Mouse (Mus musculus) neural tube, embryonic 14.5 days (tissue): ENCODE measurements around the gene Utp3. TPM values are rescaled to one million over a fixed set of nuclear protein-coding genes. Genes with fewer than 3 reads are reported as not detected.

Experiments
- ATAC-seq: fragments of 200-750 bp; cut with Nextera tagmentation; 2 replicates; pipeline ENCODE4 v1.8.0; 2017; ENCODE audit warnings: low read depth, mild to moderate bottlenecking, moderate TSS enrichment, moderate library complexity
- H3K27ac ChIP-seq: fragments of 300-500 bp; sonication (generic); 2 replicates; pipeline ENCODE4 v1.5.1; 2014; ENCODE audit warnings: low read depth, mild to moderate bottlenecking, control low read depth, low read length, moderate library complexity, mixed read lengths
- H3K27me3 ChIP-seq: fragments of 300-500 bp; sonication (generic); 2 replicates; pipeline ENCODE4 v1.6.1; 2014; ENCODE audit warnings: low read length; ENCODE audit not compliant: control insufficient read depth, insufficient read depth
- H3K36me3 ChIP-seq: fragments of 300-500 bp; sonication (generic); 2 replicates; pipeline ENCODE4 v1.6.1; 2014; ENCODE audit warnings: low read length, mixed read lengths; ENCODE audit not compliant: control insufficient read depth, insufficient read depth
- H3K4me1 ChIP-seq: fragments of 300-500 bp; sonication (generic); 2 replicates; pipeline ENCODE4 v1.6.1; 2014; ENCODE audit warnings: low read length; ENCODE audit not compliant: control insufficient read depth, insufficient read depth
- H3K4me2 ChIP-seq: fragments of 300-500 bp; sonication (generic); 2 replicates; pipeline ENCODE4 v1.6.1; 2014; ENCODE audit warnings: mild to moderate bottlenecking, low read depth, low read length, control low read depth
- H3K4me3 ChIP-seq: fragments of 300-500 bp; sonication (generic); 2 replicates; pipeline ENCODE4 v1.5.1; 2014; ENCODE audit warnings: low read depth, low read length, control low read depth, mixed read lengths
- H3K9ac ChIP-seq: fragments of 300-500 bp; sonication (generic); replicated peaks from 2 replicates; pipeline ENCODE4 v1.6.1; 2014; ENCODE audit warnings: low read depth, mild to moderate bottlenecking, control low read depth, low read length, mixed read lengths
- H3K9me3 ChIP-seq: fragments of 300-500 bp; sonication (generic); 2 replicates; pipeline ENCODE4 v1.6.1; 2016; ENCODE audit warnings: low read length; ENCODE audit not compliant: control insufficient read depth
- WGBS: fragments of 180-500 bp; shearing (Covaris S2); extraction: QIAGEN DNeasy Blood & Tissue Kit; methylation state at CpG from one replicate; pipeline ENCODE4 v1.1.7; 2014; 5-methylcytosine and 5-hydroxymethylcytosine counted together
- polyA plus RNA-seq: library from polyadenylated mRNA; unstranded; fragments of >200 nt; fragmentation: Nextera tagmentation; extraction: Ambion mirVana; gene quantifications from 2 replicates; pipeline ENCODE4 v1.2.1, GENCODE M21; 2014

The Utp3 gene
- 43.5 and 47.2 TPM in 2 replicates for polyA plus RNA-seq

DNA sequence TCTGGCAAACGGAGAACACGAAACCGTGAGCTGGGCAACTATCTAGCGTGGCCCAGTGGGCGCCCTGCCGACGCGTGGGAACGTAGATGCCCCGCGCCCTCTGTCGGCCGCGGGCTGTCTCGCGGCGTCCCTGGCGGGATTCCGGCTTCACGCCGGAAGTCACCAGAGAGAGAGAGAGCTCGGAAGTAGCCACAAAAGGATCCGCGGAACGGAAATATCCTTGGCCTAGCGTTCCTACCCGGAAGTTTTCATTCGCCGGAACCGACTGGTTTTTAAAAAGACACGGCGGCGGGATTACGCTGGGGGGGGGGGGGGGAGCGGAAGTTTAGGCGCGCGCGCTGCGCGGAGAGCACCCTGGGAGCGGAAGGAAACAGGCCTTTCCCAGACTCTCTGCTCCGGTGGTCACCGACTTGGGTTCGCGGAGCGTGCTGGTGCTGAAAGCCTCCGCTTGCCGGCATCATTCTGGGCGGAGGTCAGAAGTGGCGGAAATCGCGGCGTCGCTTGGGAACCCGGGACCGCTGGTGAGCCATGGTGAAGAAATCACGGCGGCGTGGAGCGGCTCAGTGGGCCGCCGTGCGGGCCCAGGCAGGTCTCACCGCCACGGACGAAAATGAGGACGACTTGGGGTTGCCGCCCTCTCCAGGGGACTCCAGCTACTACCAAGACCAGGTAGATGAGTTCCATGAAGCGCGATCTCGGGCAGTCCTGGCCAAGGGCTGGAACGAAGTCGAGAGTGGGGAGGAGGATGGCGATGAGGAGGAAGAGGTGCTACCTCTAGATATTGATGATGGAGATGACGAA, at the start of gene Utp3:
Gene Utp3 (plus strand): TSS at position 377 of the 801 bp plus-strand sequence.
- peak within 1 kb of the TSS; percentile 96 for H3K4me2 ChIP-seq
- H3K36me3 ChIP-seq, result no peaks in the 10 kb centered on the region
- WGBS, result under 1% methylated on average over 68 of the region's 76 CpGs
- H3K4me1 ChIP-seq, result peaks cover 16% of the 10 kb centered on the region
- peak within 1 kb of the TSS; percentile 84 for H3K4me3 ChIP-seq
- no peaks in the 10 kb centered on the region for H3K9me3 ChIP-seq
- H3K9ac ChIP-seq, result peak within 1 kb of the TSS; percentile 78
- peak; percentile 96 for ATAC-seq
- no peaks in the 10 kb centered on the region for H3K27me3 ChIP-seq
- peak within 1 kb of the TSS; percentile 77 for H3K27ac ChIP-seq

DNA sequence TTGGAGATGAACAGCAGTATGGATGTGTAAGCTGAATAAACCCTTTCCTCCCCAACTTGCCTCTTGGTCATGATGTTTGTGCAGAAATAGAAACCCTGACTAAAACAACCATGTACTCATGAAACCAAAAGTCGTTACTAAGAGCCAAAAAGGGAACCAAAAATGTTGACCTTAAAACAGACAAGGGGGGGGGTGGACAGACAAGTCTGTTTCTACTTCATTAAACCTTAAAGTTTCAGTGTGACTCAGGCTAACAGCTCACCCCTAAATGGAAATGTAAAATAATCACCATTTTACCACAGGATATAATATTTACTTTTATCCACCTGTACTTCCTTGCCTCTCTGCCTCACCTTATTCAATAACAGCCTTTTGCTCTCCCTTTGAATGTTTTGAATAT, 45.7 kb upstream of the Utp3 start:
- H3K27me3 ChIP-seq, result no peaks in the 10 kb centered on the region
- no peak overlapping the region for H3K27ac ChIP-seq
- H3K4me1 ChIP-seq, result no peaks in the 10 kb centered on the region
- H3K4me3 ChIP-seq, result no peak overlapping the region
- no peaks in the 10 kb centered on the region for H3K36me3 ChIP-seq
- ATAC-seq, result no peak
- no peak overlapping the region for H3K4me2 ChIP-seq
- H3K9me3 ChIP-seq, result no peaks in the 10 kb centered on the region
- no peak overlapping the region for H3K9ac ChIP-seq
- WGBS, result 79% methylated on average over 1 of the region's 1 CpGs

DNA sequence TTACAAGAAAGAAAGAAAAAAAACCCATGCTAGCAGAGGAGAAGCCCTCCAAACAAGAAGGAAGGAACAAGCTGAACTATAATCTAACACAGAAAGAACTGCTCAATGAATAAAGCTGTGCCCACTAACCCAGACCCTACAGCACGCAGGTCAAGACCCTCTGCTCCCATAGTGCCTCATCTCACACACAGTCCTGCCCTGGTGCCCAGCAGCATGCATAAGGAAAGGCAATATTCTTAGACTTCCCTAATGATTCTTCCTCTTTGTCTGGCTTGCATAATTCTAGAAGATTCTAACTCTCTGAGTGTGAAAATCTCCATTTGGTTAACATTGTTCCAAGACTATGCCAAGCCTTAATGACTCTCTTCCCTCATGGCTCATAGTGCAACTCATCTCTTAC, 45.3 kb upstream of the Utp3 start:
- Histone ChIP-seq H3K4me2 (no peak overlapping the region), H3K36me3 (no peaks in the 10 kb centered on the region), H3K27me3 (no peaks in the 10 kb centered on the region), H3K4me3 (no peak overlapping the region), H3K9me3 (no peaks in the 10 kb centered on the region), H3K4me1 (no peaks in the 10 kb centered on the region), H3K27ac (no peak overlapping the region), H3K9ac (no peak overlapping the region)
- ATAC-seq, result no peak
- WGBS, result 96% methylated on average over 1 of the region's 1 CpGs

DNA sequence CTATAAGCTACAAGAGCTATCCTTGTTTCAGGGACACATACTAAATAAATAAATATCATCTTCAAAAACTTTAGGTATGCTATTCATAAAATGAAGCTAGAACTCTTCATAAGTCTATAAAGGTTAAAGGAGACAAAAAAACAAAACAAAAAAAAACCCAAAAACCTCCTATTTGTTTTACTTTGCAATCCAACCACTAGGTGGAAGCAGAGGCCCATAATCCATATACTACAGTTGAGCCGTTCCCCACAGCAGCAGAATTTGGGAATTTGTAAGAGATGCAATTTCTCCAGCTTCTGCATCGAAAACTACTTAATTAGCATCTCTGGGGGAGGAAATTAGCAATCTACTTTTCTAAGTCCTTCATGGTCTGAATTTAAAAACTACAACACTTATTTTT, 35.0 kb upstream of the Utp3 start:
- no peaks in the 10 kb centered on the region for H3K9me3 ChIP-seq
- H3K4me2 ChIP-seq, result no peak overlapping the region
- ATAC-seq, result peak; percentile 81; the same call in 1 of the 2 replicates
- H3K27me3 ChIP-seq, result no peaks in the 10 kb centered on the region
- H3K9ac ChIP-seq, result no peak overlapping the region
- H3K4me3 ChIP-seq, result no peak overlapping the region
- H3K4me1 ChIP-seq, result no peaks in the 10 kb centered on the region
- H3K27ac ChIP-seq, result no peak overlapping the region
- H3K36me3 ChIP-seq, result no peaks in the 10 kb centered on the region
- WGBS, result 3% methylated on average over 2 of the region's 2 CpGs

DNA sequence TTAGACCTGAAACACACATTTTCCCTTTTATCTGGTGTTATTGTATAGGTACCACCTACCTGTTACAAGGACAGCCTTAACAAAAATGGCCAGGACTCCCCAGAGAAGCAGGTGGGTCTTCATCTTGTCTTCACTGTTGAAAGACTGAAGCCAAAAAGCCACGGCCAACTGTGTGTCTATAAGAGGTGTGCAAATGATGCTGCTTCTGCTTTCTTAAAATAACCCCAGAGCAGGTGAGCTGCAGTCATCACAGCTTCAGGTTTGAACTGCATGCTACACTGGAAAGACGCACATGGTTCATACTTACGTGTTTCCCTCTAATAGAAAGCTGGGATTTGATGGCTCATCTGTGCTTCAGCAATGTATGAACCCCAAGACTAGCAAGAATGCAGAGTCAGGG, 26.6 kb upstream of the Utp3 start, which contains the start of gene Jchain:
Gene Jchain (minus strand): TSS at position 235 of the 400 bp plus-strand sequence.
- H3K36me3 ChIP-seq, result no peaks in the 10 kb centered on the region
- ATAC-seq, result no peak
- H3K9ac ChIP-seq, result no peak within 1 kb of the TSS
- H3K4me3 ChIP-seq, result no peak within 1 kb of the TSS
- H3K27me3 ChIP-seq, result no peaks in the 10 kb centered on the region
- no peak within 1 kb of the TSS for H3K27ac ChIP-seq
- H3K9me3 ChIP-seq, result no peaks in the 10 kb centered on the region
- H3K4me2 ChIP-seq, result no peak within 1 kb of the TSS
- H3K4me1 ChIP-seq, result no peaks in the 10 kb centered on the region
- WGBS, result 94% methylated on average over 3 of the region's 3 CpGs

DNA sequence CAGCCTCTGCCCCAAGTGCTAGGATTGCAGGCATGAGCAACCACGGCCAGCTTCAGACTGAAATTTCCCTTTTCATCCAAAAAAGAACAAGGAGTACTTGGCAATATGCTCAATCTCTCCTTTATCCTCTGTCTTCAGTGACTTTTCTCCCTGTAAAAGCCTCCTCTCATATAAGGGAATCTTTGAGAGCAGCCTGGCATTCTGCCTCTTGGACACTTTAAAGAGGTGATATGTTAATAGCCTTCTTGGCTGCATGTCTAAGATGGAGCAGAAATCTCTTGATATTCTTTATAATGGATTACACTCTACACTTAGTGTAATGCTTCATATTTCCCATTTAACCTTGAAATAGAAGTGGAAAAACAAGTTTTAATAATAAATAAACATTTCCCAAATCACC, 23.4 kb upstream of the Utp3 start:
- no peak overlapping the region for H3K4me2 ChIP-seq
- no peak overlapping the region for H3K27ac ChIP-seq
- H3K9ac ChIP-seq, result no peak overlapping the region
- ATAC-seq, result no peak
- H3K4me3 ChIP-seq, result no peak overlapping the region
- no peaks in the 10 kb centered on the region for H3K36me3 ChIP-seq
- H3K4me1 ChIP-seq, result no peaks in the 10 kb centered on the region
- 78% methylated on average over 1 of the region's 1 CpGs for WGBS
- H3K9me3 ChIP-seq, result no peaks in the 10 kb centered on the region
- H3K27me3 ChIP-seq, result no peaks in the 10 kb centered on the region

DNA sequence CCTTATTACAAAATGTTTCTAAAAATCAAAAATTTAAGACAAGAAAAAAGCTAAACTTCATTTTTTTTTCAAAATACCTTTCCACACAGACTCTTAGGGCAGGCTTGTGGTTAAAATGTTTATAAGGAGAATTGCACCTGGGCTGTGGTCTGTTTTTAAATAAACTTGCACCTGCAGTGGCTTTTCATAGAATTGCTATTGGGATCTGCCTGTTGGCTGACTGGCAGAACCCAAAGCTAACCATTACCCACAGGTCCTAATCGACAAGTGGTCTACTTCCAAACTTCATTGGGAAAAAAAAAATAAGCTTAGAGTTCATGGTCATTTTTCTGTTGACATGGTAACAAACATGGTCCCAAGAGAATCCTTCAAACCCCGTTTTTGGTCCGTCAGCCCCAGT, 19.6 kb upstream of the Utp3 start:
- no peak overlapping the region for H3K27ac ChIP-seq
- H3K27me3 ChIP-seq, result no peaks in the 10 kb centered on the region
- ATAC-seq, result no peak
- H3K36me3 ChIP-seq, result no peaks in the 10 kb centered on the region
- WGBS, result 71% methylated on average over 3 of the region's 3 CpGs
- H3K4me2 ChIP-seq, result no peak overlapping the region
- no peaks in the 10 kb centered on the region for H3K9me3 ChIP-seq
- H3K4me3 ChIP-seq, result no peak overlapping the region
- no peaks in the 10 kb centered on the region for H3K4me1 ChIP-seq
- H3K9ac ChIP-seq, result no peak overlapping the region

DNA sequence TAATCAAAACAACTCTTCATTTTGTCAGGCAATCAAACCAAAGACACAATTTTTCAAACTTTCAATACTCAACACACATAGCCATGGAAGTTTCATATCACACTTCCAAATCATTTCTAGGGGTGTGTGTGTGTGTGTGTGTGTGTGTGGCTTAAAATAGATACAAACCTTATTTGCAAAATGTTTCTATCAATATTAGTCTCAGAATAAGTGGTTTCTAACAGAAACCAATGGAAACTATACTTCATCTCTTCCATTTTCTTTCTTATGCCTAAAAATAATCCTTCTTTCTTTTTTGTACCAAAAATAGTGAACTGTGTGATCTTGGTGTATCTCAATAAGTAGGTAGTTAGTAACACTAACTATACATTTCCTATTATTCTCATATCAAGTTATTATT, 13.4 kb upstream of the Utp3 start:
- H3K4me2 ChIP-seq, result no peak overlapping the region
- H3K9me3 ChIP-seq, result no peaks in the 10 kb centered on the region
- no peak overlapping the region for H3K9ac ChIP-seq
- H3K27me3 ChIP-seq, result no peaks in the 10 kb centered on the region
- no peaks in the 10 kb centered on the region for H3K4me1 ChIP-seq
- no peak overlapping the region for H3K27ac ChIP-seq
- ATAC-seq, result no peak
- no peaks in the 10 kb centered on the region for H3K36me3 ChIP-seq
- H3K4me3 ChIP-seq, result no peak overlapping the region

DNA sequence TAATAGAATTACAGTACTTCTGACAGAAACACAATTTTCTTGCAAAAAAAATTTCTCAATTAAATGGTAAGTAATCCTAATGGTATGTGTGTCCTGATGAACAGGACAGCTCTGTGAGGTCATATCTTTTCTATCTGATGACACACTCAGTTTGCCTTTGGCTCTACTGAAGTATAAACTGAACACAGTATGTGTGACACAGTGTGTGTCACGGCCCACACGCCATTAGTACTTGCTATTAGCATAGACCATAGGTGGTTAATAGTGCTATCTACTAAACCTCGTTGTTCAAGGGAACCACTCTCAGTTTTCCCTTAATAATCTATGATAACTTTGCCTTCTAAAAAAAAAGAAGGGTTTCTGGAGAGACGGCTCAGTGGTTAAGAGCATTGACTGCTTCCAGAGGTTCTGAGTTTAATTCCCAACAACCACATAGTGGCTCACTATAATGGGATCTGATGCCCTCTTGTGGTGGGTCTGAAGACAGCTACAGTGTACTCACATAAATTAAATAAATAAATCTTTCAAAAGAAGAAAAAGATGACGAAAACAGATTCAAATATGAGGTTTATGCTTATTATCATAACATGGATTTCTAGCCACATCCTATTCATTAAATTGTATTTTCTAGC, 11.5 kb upstream of the Utp3 start:
- ATAC-seq, result peak; percentile 91
- Histone ChIP-seq H3K9ac (no peak overlapping the region), H3K36me3 (no peaks in the 10 kb centered on the region), H3K4me1 (no peaks in the 10 kb centered on the region), H3K4me2 (no peak overlapping the region), H3K27ac (no peak overlapping the region), H3K4me3 (no peak overlapping the region), H3K9me3 (no peaks in the 10 kb centered on the region), H3K27me3 (no peaks in the 10 kb centered on the region)
- WGBS, result 63% methylated on average over 5 of the region's 5 CpGs
